Mouse (Mus musculus) lung, postnatal 0 days (tissue): Measurements from ENCODE around the gene Tmem238.

Source experiments
- CTCF ChIP-seq: IDR thresholded peaks from 2 replicates; pipeline ENCODE4 v1.5.1; 2016; ENCODE audit warnings: antibody characterized with exemption, mild to moderate bottlenecking
- EP300 ChIP-seq: IDR thresholded peaks from 2 replicates; pipeline ENCODE4 v1.6.1; 2016; ENCODE audit warnings: antibody characterized with exemption, mild to moderate bottlenecking, control low read depth

DNA sequence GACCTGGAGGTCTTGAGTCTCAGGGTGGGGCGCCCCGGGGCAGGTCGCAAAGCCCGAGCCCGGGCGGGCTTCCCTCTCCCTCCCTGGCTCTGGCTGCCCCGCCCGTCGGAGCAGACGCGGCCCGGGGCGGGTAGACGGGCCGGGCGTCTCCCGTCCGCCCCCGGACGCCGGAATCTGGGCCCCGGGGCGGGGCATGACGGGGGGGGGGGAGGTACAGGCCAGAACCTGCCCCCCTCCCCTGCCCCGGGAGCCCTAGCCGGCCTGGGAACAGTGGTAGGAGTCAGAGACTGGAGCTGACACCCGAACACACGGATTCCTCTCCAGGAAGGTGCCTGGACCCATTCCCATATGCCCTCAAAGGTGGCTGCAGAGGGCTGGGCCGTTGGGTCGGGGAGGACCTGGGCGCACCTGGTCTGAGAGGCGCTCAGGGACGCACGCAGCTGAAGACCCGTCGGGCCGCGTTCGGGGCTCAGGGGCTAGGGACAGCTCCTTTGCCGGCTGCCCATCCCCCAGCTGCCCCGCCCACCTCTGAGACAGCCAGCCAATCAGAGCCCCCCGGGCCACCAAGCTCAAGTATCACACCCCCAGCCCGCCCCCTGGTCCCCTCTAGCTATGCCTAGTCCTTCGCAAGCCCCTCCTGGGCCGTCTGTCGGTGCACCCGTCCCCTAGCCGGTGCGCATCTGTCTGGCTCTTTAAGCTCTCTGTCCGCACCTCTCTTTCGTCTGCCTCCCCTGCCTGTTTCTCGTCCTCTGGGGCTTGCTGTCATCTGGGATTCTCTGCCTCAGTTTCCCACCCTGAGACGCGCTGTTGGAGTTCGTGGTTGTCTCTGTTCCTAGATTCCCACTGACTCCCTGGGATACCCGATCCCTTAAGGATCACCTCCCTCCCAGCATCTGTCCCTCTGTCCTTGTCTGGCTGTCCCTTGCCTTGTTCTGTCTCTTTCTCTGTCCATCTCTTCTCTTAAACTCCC, 12.3 kb downstream of the Tmem238 start:
- no peak for TF ChIP-seq EP300
- TF ChIP-seq CTCF = no peak
